Mouse (Mus musculus) liver, embryonic 14.5 days (tissue): ENCODE results near the gene Ppt2.

Source experiments
- CTCF ChIP-seq: IDR thresholded peaks from 2 replicates; pipeline ENCODE4 v1.5.1; 2016; ENCODE audit warnings: antibody characterized with exemption, low read depth, control low read depth
- EP300 ChIP-seq: IDR thresholded peaks from 2 replicates; pipeline ENCODE4 v1.6.1; 2016; ENCODE audit warnings: antibody characterized with exemption, low read depth

DNA sequence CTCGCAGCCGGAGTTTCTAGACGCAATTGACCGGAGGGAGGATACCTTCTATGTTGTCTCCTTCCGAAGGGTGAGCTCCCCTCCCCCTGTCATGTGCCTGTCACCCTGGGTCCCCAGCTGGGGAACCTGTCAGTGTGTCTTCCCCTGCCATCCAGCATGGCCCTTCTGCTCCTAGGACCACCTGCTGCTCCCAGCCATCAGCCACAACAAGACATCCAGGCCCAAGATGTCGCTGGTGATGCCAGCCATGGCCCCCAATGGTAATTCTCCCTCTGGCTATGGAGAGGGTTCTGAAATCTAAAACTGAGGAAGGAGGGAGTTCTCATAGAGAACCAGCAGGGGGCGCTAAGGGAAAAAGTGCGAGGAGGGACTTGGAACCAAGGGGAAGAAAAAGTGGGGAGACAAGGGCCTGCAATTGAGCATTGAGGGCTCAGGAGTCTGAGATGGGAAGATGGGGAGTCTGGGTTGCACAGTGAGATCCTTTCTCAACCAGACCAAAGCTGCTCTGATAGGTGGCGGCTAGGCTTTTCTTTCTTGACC is 25.5 kb upstream of the Ppt2 start:
- TF ChIP-seq CTCF: peak; percentile 86
- TF ChIP-seq EP300: no peak
